Mouse (Mus musculus): Measurements from ENCODE around the gene Cnst. TPM values are rescaled to one million over a fixed set of nuclear protein-coding genes. Genes with fewer than 3 reads are reported as not detected.

Gene Cnst
- polyA plus RNA-seq, 1 experiment from 2014 or later, result 22.6 TPM

- H3K4me3 ChIP-seq (ENCODE audit: low read depth, low read length), result no peak overlapping the region
- WGBS, result 94% methylated on average over 6 of the region's 6 CpGs
- H3K9me3 ChIP-seq (ENCODE audit: control insufficient read depth, low read length), result no peaks in the 10 kb centered on the region
- ATAC-seq (ENCODE audit: low FRiP score) (no peak), DNase-seq (ENCODE audit: low spot score) (no peak)
- no peaks in the 10 kb centered on the region for H3K36me3 ChIP-seq (ENCODE audit: control insufficient read depth, insufficient read depth, low read length)
- H3K27me3 ChIP-seq (ENCODE audit: control insufficient read depth, insufficient read depth, low read length), result no peaks in the 10 kb centered on the region
- no peak overlapping the region for H3K27ac ChIP-seq (ENCODE audit: low read depth, low read length)
- no peaks in the 10 kb centered on the region for H3K4me1 ChIP-seq (replicated peaks; ENCODE audit: control insufficient read depth, insufficient read depth, low read length)
- H3K9ac ChIP-seq (ENCODE audit: low read depth, low read length), result no peak overlapping the region
- no peak overlapping the region for H3K4me2 ChIP-seq (replicated peaks; ENCODE audit: low read depth, low read length)
Observed at GRCm38 (mm10) chr1:179560845-179561430, 14.8 kb downstream of the Cnst start.

- Histone ChIP-seq H3K4me2 (replicated peaks; ENCODE audit: low read depth, low read length) (no peak overlapping the region), H3K27me3 (ENCODE audit: control insufficient read depth, insufficient read depth, low read length) (no peaks in the 10 kb centered on the region), H3K4me3 (ENCODE audit: low read depth, low read length) (no peak overlapping the region), H3K4me1 (replicated peaks; ENCODE audit: control insufficient read depth, insufficient read depth, low read length) (0 out of 2 replicates have a peak, but pooled peaks cover 2% of the 10 kb centered on the region), H3K27ac (ENCODE audit: low read depth, low read length) (no peak overlapping the region), H3K9ac (ENCODE audit: low read depth, low read length) (no peak overlapping the region), H3K9me3 (ENCODE audit: control insufficient read depth, low read length) (no peaks in the 10 kb centered on the region), H3K36me3 (ENCODE audit: control insufficient read depth, insufficient read depth, low read length) (no peaks in the 10 kb centered on the region)
- DNase-seq (ENCODE audit: low spot score) (no peak), ATAC-seq (ENCODE audit: low FRiP score) (no peak)
- 83% methylated on average over 4 of the region's 4 CpGs for WGBS
Observed at GRCm38 (mm10) chr1:179563211-179563610, 17.0 kb downstream of the Cnst start.

GRCm38 (mm10) chr1:179563926-179564325 lies 17.8 kb downstream of the Cnst start:
- DNase-seq (ENCODE audit: low spot score) (no peak), ATAC-seq (ENCODE audit: low FRiP score) (no peak)
- H3K36me3 ChIP-seq (ENCODE audit: control insufficient read depth, insufficient read depth, low read length), result no peaks in the 10 kb centered on the region
- no peaks in the 10 kb centered on the region for H3K9me3 ChIP-seq (ENCODE audit: control insufficient read depth, low read length)
- no peak overlapping the region for H3K27ac ChIP-seq (ENCODE audit: low read depth, low read length)
- 0 out of 2 replicates have a peak, but pooled peaks cover 2% of the 10 kb centered on the region for H3K4me1 ChIP-seq (replicated peaks; ENCODE audit: control insufficient read depth, insufficient read depth, low read length)
- no peak overlapping the region for H3K4me2 ChIP-seq (replicated peaks; ENCODE audit: low read depth, low read length)
- no peaks in the 10 kb centered on the region for H3K27me3 ChIP-seq (ENCODE audit: control insufficient read depth, insufficient read depth, low read length)
- H3K4me3 ChIP-seq (ENCODE audit: low read depth, low read length), result no peak overlapping the region
- H3K9ac ChIP-seq (ENCODE audit: low read depth, low read length), result no peak overlapping the region
- WGBS, result 83% methylated on average over 5 of the region's 5 CpGs

- 48% methylated on average over 7 of the region's 7 CpGs for WGBS
- H3K27ac ChIP-seq (ENCODE audit: low read depth, low read length), result peak overlapping the region; percentile 0; the same call in 1 of the 2 replicates
- no peaks in the 10 kb centered on the region for H3K27me3 ChIP-seq (ENCODE audit: control insufficient read depth, insufficient read depth, low read length)
- no peak overlapping the region for H3K4me3 ChIP-seq (ENCODE audit: low read depth, low read length)
- no peak overlapping the region for H3K4me2 ChIP-seq (replicated peaks; ENCODE audit: low read depth, low read length)
- H3K4me1 ChIP-seq (replicated peaks; ENCODE audit: control insufficient read depth, insufficient read depth, low read length), result 0 out of 2 replicates have a peak, but pooled peaks cover 2% of the 10 kb centered on the region
- ATAC-seq (ENCODE audit: low FRiP score), result peak; percentile 74
- no peaks in the 10 kb centered on the region for H3K9me3 ChIP-seq (ENCODE audit: control insufficient read depth, low read length)
- H3K36me3 ChIP-seq (ENCODE audit: control insufficient read depth, insufficient read depth, low read length), result no peaks in the 10 kb centered on the region
- peak; percentile 62 for DNase-seq (ENCODE audit: low spot score)
- H3K9ac ChIP-seq (ENCODE audit: low read depth, low read length), result no peak overlapping the region
Observed at GRCm38 (mm10) chr1:179567558-179567957, 21.4 kb downstream of the Cnst start.

GRCm38 (mm10) chr1:179568690-179569398 lies 22.7 kb downstream of the Cnst start:
- no peaks in the 10 kb centered on the region for H3K9me3 ChIP-seq (ENCODE audit: control insufficient read depth, low read length)
- no peak for ATAC-seq (ENCODE audit: low FRiP score)
- 0 out of 2 replicates have a peak, but pooled peaks cover 2% of the 10 kb centered on the region for H3K4me1 ChIP-seq (replicated peaks; ENCODE audit: control insufficient read depth, insufficient read depth, low read length)
- H3K36me3 ChIP-seq (ENCODE audit: control insufficient read depth, insufficient read depth, low read length), result no peaks in the 10 kb centered on the region
- WGBS, result 86% methylated on average over 4 of the region's 4 CpGs
- no peaks in the 10 kb centered on the region for H3K27me3 ChIP-seq (ENCODE audit: control insufficient read depth, insufficient read depth, low read length)
- no peak for DNase-seq (ENCODE audit: low spot score)
- H3K4me3 ChIP-seq (ENCODE audit: low read depth, low read length), result no peak overlapping the region
- H3K27ac ChIP-seq (ENCODE audit: low read depth, low read length), result no peak overlapping the region
- H3K4me2 ChIP-seq (replicated peaks; ENCODE audit: low read depth, low read length), result no peak overlapping the region
- H3K9ac ChIP-seq (ENCODE audit: low read depth, low read length), result no peak overlapping the region

- ATAC-seq (ENCODE audit: low FRiP score) (no peak), DNase-seq (ENCODE audit: low spot score) (no peak)
- Histone ChIP-seq H3K4me1 (replicated peaks; ENCODE audit: control insufficient read depth, insufficient read depth, low read length) (0 out of 2 replicates have a peak, but pooled peaks cover 2% of the 10 kb centered on the region), H3K4me2 (replicated peaks; ENCODE audit: low read depth, low read length) (no peak overlapping the region), H3K9me3 (ENCODE audit: control insufficient read depth, low read length) (no peaks in the 10 kb centered on the region), H3K27me3 (ENCODE audit: control insufficient read depth, insufficient read depth, low read length) (no peaks in the 10 kb centered on the region), H3K4me3 (ENCODE audit: low read depth, low read length) (no peak overlapping the region), H3K9ac (ENCODE audit: low read depth, low read length) (no peak overlapping the region), H3K36me3 (ENCODE audit: control insufficient read depth, insufficient read depth, low read length) (no peaks in the 10 kb centered on the region), H3K27ac (ENCODE audit: low read depth, low read length) (no peak overlapping the region)
- WGBS, result 98% methylated on average over 1 of the region's 1 CpGs
Observed at GRCm38 (mm10) chr1:179570482-179570881, 24.3 kb downstream of the Cnst start.

- Histone ChIP-seq H3K36me3 (ENCODE audit: control insufficient read depth, insufficient read depth, low read length) (no peaks in the 10 kb centered on the region), H3K9me3 (ENCODE audit: control insufficient read depth, low read length) (no peaks in the 10 kb centered on the region), H3K27me3 (ENCODE audit: control insufficient read depth, insufficient read depth, low read length) (no peaks in the 10 kb centered on the region), H3K4me1 (replicated peaks; ENCODE audit: control insufficient read depth, insufficient read depth, low read length) (0 out of 2 replicates have a peak, but pooled peaks cover 2% of the 10 kb centered on the region), H3K4me2 (replicated peaks; ENCODE audit: low read depth, low read length) (no peak overlapping the region), H3K4me3 (ENCODE audit: low read depth, low read length) (no peak overlapping the region), H3K27ac (ENCODE audit: low read depth, low read length) (no peak overlapping the region), H3K9ac (ENCODE audit: low read depth, low read length) (no peak overlapping the region)
- 88% methylated on average over 4 of the region's 4 CpGs for WGBS
- ATAC-seq (ENCODE audit: low FRiP score) (no peak), DNase-seq (ENCODE audit: low spot score) (no peak)
Observed at GRCm38 (mm10) chr1:179571686-179572085, 25.5 kb downstream of the Cnst start.

- H3K27me3 ChIP-seq (ENCODE audit: control insufficient read depth, insufficient read depth, low read length), result no peaks in the 10 kb centered on the region
- 82% methylated on average over 6 of the region's 6 CpGs for WGBS
- H3K9me3 ChIP-seq (ENCODE audit: control insufficient read depth, low read length), result no peaks in the 10 kb centered on the region
- no peak overlapping the region for H3K9ac ChIP-seq (ENCODE audit: low read depth, low read length)
- H3K4me1 ChIP-seq (replicated peaks; ENCODE audit: control insufficient read depth, insufficient read depth, low read length), result no peaks in the 10 kb centered on the region
- no peak overlapping the region for H3K4me3 ChIP-seq (ENCODE audit: low read depth, low read length)
- no peak for DNase-seq (ENCODE audit: low spot score)
- no peak overlapping the region for H3K4me2 ChIP-seq (replicated peaks; ENCODE audit: low read depth, low read length)
- ATAC-seq (ENCODE audit: low FRiP score), result no peak
- H3K36me3 ChIP-seq (ENCODE audit: control insufficient read depth, insufficient read depth, low read length), result no peaks in the 10 kb centered on the region
- H3K27ac ChIP-seq (ENCODE audit: low read depth, low read length), result no peak overlapping the region
Observed at GRCm38 (mm10) chr1:179573650-179574206, 27.6 kb downstream of the Cnst start.

All from hindbrain, embryonic 11.5 days (tissue).